In the genomic region with DNA sequence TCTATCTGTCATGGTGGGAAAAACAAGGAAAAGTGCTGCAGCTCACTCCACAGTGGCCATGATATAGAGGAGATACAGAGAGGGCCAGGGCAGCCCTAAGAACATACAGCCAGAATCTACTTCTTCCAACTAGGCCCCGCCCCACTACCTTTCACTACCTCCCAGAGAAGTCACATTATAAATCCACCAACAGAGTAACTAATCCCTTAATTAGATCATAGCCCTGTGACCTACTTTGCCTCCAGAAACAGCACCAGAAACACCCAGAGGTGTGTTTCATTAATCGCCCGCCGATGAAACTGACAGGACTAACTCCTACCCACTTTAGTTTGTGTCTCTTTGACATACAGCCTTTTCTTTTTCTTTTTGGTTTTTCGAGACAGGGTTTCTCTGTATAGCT, we compare ENCODE assay signal across 10 mouse cellular contexts. TPM values are rescaled to one million over a fixed set of nuclear protein-coding genes. Genes with fewer than 3 reads are reported as not detected.
A peak's percentile ranks its signal among the peaks of the same experiment; 100 is the strongest.
DNase-seq lines count a peak whose midpoint lies in the region; ATAC-seq and TF ChIP-seq lines count a peak whose summit lies in the region.
"Had no signal": no experiment of that assay in that cellular context is flagged by ENCODE, and none has a peak within 500 bp of the region (broad histone marks: within the 10 kb centered on the region; RNA-seq: fewer than 3 reads in every experiment).

No protein-coding gene starts in this region.

- H3K9ac ChIP-seq in lung, embryonic 14.5 days = no peak overlapping the region
- H3K9ac ChIP-seq in limb, embryonic 13.5 days = 0 out of 2 replicates have a peak overlapping the region, but pooled peaks have one; percentile 88

- no peaks in the 10 kb centered on the region for H3K27me3 ChIP-seq in lung, embryonic 14.5 days (ENCODE audit: insufficient read depth, low read length)
- H3K27me3 ChIP-seq in limb, embryonic 13.5 days = no peaks in the 10 kb centered on the region
- no peaks in the 10 kb centered on the region for H3K27me3 ChIP-seq in thymus, adult 2 months (ENCODE audit: control insufficient read depth, insufficient read depth, low read length)

- H3K4me3 ChIP-seq in lung, embryonic 14.5 days (ENCODE audit: low read depth, low read length) = peak overlapping the region; percentile 94
- peak overlapping the region; percentile 77 for H3K4me3 ChIP-seq in embryonic fibroblast, embryonic 13.5 days (ENCODE audit: insufficient read depth, low read length)
- peak overlapping the region; percentile 93 for H3K4me3 ChIP-seq in limb, embryonic 13.5 days
- H3K4me3 ChIP-seq in thymus, adult 2 months (ENCODE audit: control insufficient read depth, insufficient read depth, low read length) = no peak overlapping the region
- H3K4me3 ChIP-seq in lung, adult 2 months (replicated peaks; ENCODE audit: extremely low read depth, low read depth, low read length) = no peak overlapping the region

- DNase-seq in lung, embryonic 14.5 days = no peak
- DNase-seq in lung, postnatal 36 days = no peak
- DNase-seq in retina, postnatal 1 day = peak; percentile 67
- DNase-seq in layer of hippocampus, postnatal 14 days (ENCODE audit: low spot score in 2 of 2) = no peak
- DNase-seq in thymus, adult 2 months = no peak
- no peak for DNase-seq in lung, adult 2 months
- DNase-seq: kidney, adult 18-20 months had no signal

- H3K36me3 ChIP-seq in lung, embryonic 14.5 days (ENCODE audit: insufficient read depth) = no peaks in the 10 kb centered on the region; the same call in 1 of the 2 replicates
- H3K36me3 ChIP-seq in limb, embryonic 13.5 days = peaks cover 11% of the 10 kb centered on the region; the same call in 1 of the 2 replicates
- H3K36me3 ChIP-seq in thymus, adult 2 months (ENCODE audit: control insufficient read depth, insufficient read depth, low read length) = no peaks in the 10 kb centered on the region

- H3K4me2 ChIP-seq in lung, embryonic 14.5 days = peak overlapping the region; percentile 81
- peak overlapping the region; percentile 83 for H3K4me2 ChIP-seq in limb, embryonic 13.5 days (replicated peaks)

- H3K4me1 ChIP-seq in lung, embryonic 14.5 days (ENCODE audit: insufficient read depth) = no peaks in the 10 kb centered on the region
- no peaks in the 10 kb centered on the region for H3K4me1 ChIP-seq in embryonic fibroblast, embryonic 13.5 days (ENCODE audit: control insufficient read depth, insufficient read depth, low read length)
- H3K4me1 ChIP-seq in limb, embryonic 13.5 days = peaks cover 22% of the 10 kb centered on the region
- no peaks in the 10 kb centered on the region for H3K4me1 ChIP-seq in thymus, adult 2 months (replicated peaks; ENCODE audit: control insufficient read depth, insufficient read depth, low read length)
- H3K4me1 ChIP-seq in lung, adult 2 months (ENCODE audit: control insufficient read depth, insufficient read depth, low read length) = peaks cover 5% of the 10 kb centered on the region; the same call in 1 of the 2 replicates

- 90% methylated on average over 5 of the region's 5 CpGs for WGBS in lung, embryonic 14.5 days
- WGBS in limb, embryonic 13.5 days = 61% methylated on average over 5 of the region's 5 CpGs
- whole genome bisulfite sequencing in thymus, adult 2 months = 82% methylated on average over 5 of the region's 5 CpGs
- WGBS in lung, adult 2 months = 79% methylated on average over 5 of the region's 5 CpGs

- no peak overlapping the region for H3K27ac ChIP-seq in lung, embryonic 14.5 days (ENCODE audit: low read depth)
- H3K27ac ChIP-seq in embryonic fibroblast, embryonic 13.5 days (ENCODE audit: insufficient read depth, low read length) = no peak overlapping the region
- H3K27ac ChIP-seq in limb, embryonic 13.5 days = no peak overlapping the region
- H3K27ac ChIP-seq in thymus, adult 2 months (ENCODE audit: control insufficient read depth, insufficient read depth, low read length) = no peak overlapping the region

- no peak for TF ChIP-seq CTCF in lung, embryonic 14.5 days (IDR thresholded peaks at IDR 0.05; ENCODE audit: low read depth)
- TF ChIP-seq CTCF in embryonic fibroblast, embryonic 13.5 days (IDR thresholded peaks at IDR 0.05; ENCODE audit: borderline replicate concordance, insufficient read depth, low read length) = no peak
- TF ChIP-seq CTCF in thymus, adult 2 months (IDR thresholded peaks at IDR 0.05; ENCODE audit: borderline replicate concordance, control insufficient read depth, extremely low read depth, insufficient read depth, low read length, poor library complexity) = no peak
- TF ChIP-seq CTCF in lung, adult 2 months (IDR thresholded peaks at IDR 0.05; ENCODE audit: insufficient read depth, low read length) = no peak

- TF ChIP-seq POLR2A in embryonic fibroblast, embryonic 13.5 days (IDR thresholded peaks at IDR 0.05; ENCODE audit: low read depth, low read length) = no peak
- TF ChIP-seq POLR2A in thymus, adult 2 months (IDR thresholded peaks at IDR 0.05; ENCODE audit: control insufficient read depth, extremely low read depth, insufficient read depth, low read length, poor library complexity) = no peak
- TF ChIP-seq POLR2A in lung, adult 2 months (IDR thresholded peaks at IDR 0.05; ENCODE audit: borderline replicate concordance, extremely low read depth, low read depth, low read length) = no peak

- no peaks in the 10 kb centered on the region for H3K9me3 ChIP-seq in lung, embryonic 14.5 days (ENCODE audit: low read depth, low read length)
- H3K9me3 ChIP-seq in limb, embryonic 13.5 days = no peaks in the 10 kb centered on the region

- ATAC-seq in lung, embryonic 14.5 days (ENCODE audit: insufficient read depth) = no peak
- no peak for ATAC-seq in limb, embryonic 13.5 days (ENCODE audit: low FRiP score, low read depth)

RNA-seq across cellular contexts. Expression of a gene that starts 1.5 kb away (rescaled TPM):
- 37.5 and 40.8 TPM in 2 replicates for polyA plus RNA-seq in lung, embryonic 14.5 days (2014; fragmentation: Nextera tagmentation; extraction: Ambion mirVana)
- polyA plus RNA-seq in embryonic fibroblast, embryonic 13.5 days (2011; ENCODE audit: insufficient read length, low read depth, missing spikeins) = 23.9 TPM in 2 replicates
- 41.4 TPM in 2 replicates for polyA plus RNA-seq in limb, embryonic 13.5 days (2015; fragmentation: Nextera tagmentation; extraction: Ambion mirVana)
- total RNA-seq in layer of hippocampus, postnatal 14 days (2021) = 10 to 100 TPM; 21.1 to 22.5 TPM
- polyA plus RNA-seq in thymus, adult 2 months (2012; rRNA removed) = 4.7 and 5.1 TPM in 2 replicates
- polyA plus RNA-seq in lung, adult 2 months (2012; rRNA removed) = 1.6 and 2.3 TPM in 2 replicates

RNA-seq across cellular contexts. Expression of a gene that starts 54.4 kb away (rescaled TPM):
- polyA plus RNA-seq in lung, embryonic 14.5 days (2014; fragmentation: Nextera tagmentation; extraction: Ambion mirVana) = 0.69 and 0.97 TPM in 2 replicates
- 0.12 TPM in 1 of 2 replicates, not detected in the other for polyA plus RNA-seq in embryonic fibroblast, embryonic 13.5 days (2011; ENCODE audit: insufficient read length, low read depth, missing spikeins)
- polyA plus RNA-seq in limb, embryonic 13.5 days (2015; fragmentation: Nextera tagmentation; extraction: Ambion mirVana) = 1.4 and 1.6 TPM in 2 replicates
- total RNA-seq in layer of hippocampus, postnatal 14 days (2021) = 10 to 100 TPM; 39.6 to 40.3 TPM
- polyA plus RNA-seq in thymus, adult 2 months (2012; rRNA removed) = 0.23 and 0.40 TPM in 2 replicates
- polyA plus RNA-seq in lung, adult 2 months (2012; rRNA removed) = 0.20 TPM in 1 of 2 replicates, not detected in the other
- polyA plus RNA-seq: small intestine, adult 2 months had no signal

Comparison
In these comparisons a context has a peak if more than half of its experiments do, and no peak if none do; other contexts are left out.
1. H3K4me3 ChIP-seq: peak in lung, embryonic 14.5 days (single experiment), embryonic fibroblast, embryonic 13.5 days (single experiment) and limb, embryonic 13.5 days (single experiment); none in thymus, adult 2 months (single experiment) and lung, adult 2 months (single experiment).